ENCODE assay signal across 17 mouse cellular contexts in the genomic region with DNA sequence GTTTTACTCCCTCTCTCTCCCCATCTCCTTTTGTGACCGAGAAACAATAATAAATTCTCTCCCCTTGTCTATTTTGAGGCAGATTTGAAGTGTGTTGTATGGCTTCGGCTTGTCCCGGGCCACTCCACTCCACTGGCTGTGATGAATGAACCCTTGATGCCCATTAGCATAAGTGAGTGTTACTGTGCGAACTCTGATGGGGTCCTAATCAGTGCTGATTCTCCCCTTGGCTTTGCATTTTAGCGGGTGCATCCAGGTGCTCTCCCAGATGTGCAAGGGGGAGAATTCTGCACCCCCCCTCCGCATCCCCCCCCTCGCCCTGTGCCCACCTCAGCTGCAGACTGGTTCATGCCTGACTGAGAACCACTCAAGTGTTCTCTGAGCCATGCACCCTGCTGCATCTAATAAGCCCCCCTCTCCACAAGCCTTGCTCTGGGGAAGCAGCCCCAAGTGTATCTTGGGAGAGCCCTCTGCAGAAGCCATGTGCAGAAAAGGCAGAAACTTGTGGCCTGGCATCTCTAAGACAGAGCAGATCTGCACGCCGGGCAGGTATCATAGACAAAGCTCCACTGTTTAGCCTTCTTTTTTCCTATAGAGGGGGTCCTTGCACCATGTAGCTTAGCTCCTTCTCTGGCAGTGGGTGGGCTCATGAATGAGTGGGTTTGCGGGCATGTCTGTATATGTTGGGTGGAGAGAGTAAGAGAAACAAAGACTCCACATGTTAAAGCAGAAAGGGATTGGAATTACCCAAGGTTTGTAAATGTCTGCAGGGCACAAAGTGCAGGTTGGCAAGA.
DNase-seq lines count a peak whose midpoint lies in the region; ATAC-seq and TF ChIP-seq lines count a peak whose summit lies in the region.
"Had no signal": no experiment of that assay in that cellular context is flagged by ENCODE, and none has a peak within 500 bp of the region (broad histone marks: within the 10 kb centered on the region; RNA-seq: fewer than 3 reads in every experiment).

No protein-coding gene starts in this region.

- no peaks in the 10 kb centered on the region for H3K27me3 ChIP-seq in hindbrain, embryonic 11.5 days (ENCODE audit: control insufficient read depth, insufficient read depth, low read length)
- no peaks in the 10 kb centered on the region for H3K27me3 ChIP-seq in hindbrain, embryonic 14.5 days (ENCODE audit: control insufficient read depth, insufficient read depth, low read length)
- H3K27me3 ChIP-seq in midbrain, embryonic 11.5 days (ENCODE audit: control insufficient read depth, insufficient read depth, low read length) = no peaks in the 10 kb centered on the region
- H3K27me3 ChIP-seq in midbrain, embryonic 15.5 days (replicated peaks) = no peaks in the 10 kb centered on the region
- H3K27me3 ChIP-seq in forebrain, embryonic 15.5 days = no peaks in the 10 kb centered on the region
- no peaks in the 10 kb centered on the region for H3K27me3 ChIP-seq in intestine, postnatal 0 days (replicated peaks; ENCODE audit: control insufficient read depth, insufficient read depth, low read length)

- 53% methylated on average over 10 of the region's 10 CpGs for WGBS in hindbrain, embryonic 11.5 days
- WGBS in hindbrain, embryonic 14.5 days = 35% methylated on average over 10 of the region's 10 CpGs
- 43% methylated on average over 10 of the region's 10 CpGs for WGBS in midbrain, embryonic 11.5 days
- 37% methylated on average over 10 of the region's 10 CpGs for WGBS in midbrain, embryonic 15.5 days
- WGBS in forebrain, embryonic 15.5 days = 36% methylated on average over 10 of the region's 10 CpGs
- 78% methylated on average over 10 of the region's 10 CpGs for WGBS in intestine, postnatal 0 days

- DNase-seq in hindbrain, embryonic 11.5 days (ENCODE audit: low spot score) = no peak
- no peak for DNase-seq in hindbrain, embryonic 14.5 days (ENCODE audit: low spot score)
- no peak for DNase-seq in midbrain, embryonic 11.5 days (ENCODE audit: low spot score, missing footprints)
- DNase-seq in retina, embryonic 14.5 days (ENCODE audit: low spot score) = peak; percentile 35
- no peak for DNase-seq in thymus, postnatal 25 days
- DNase-seq: cerebellum, adult 11 months; cerebellum, postnatal 25 days; gastrocnemius, postnatal 36 days; heart, postnatal 14 days; liver; liver, postnatal 0 days; lung, postnatal 14 days had no signal

- ATAC-seq in hindbrain, embryonic 11.5 days (ENCODE audit: low FRiP score) = peak; percentile 56; the same call in 1 of the 2 replicates
- ATAC-seq in hindbrain, embryonic 14.5 days (ENCODE audit: low FRiP score) = no peak; the same call in 1 of the 2 replicates
- ATAC-seq in midbrain, embryonic 11.5 days (ENCODE audit: low FRiP score) = peak; percentile 58
- ATAC-seq in midbrain, embryonic 15.5 days (replicated peaks) = no peak
- peak; percentile 58; the same call in 1 of the 2 replicates for ATAC-seq in forebrain, embryonic 15.5 days (replicated peaks)
- ATAC-seq in intestine, postnatal 0 days = no peak
- ATAC-seq: liver, postnatal 0 days had no signal

- no peak overlapping the region for H3K4me3 ChIP-seq in hindbrain, embryonic 11.5 days (ENCODE audit: low read depth, low read length)
- H3K4me3 ChIP-seq in hindbrain, embryonic 14.5 days (replicated peaks; ENCODE audit: low read length) = no peak overlapping the region
- H3K4me3 ChIP-seq in midbrain, embryonic 11.5 days (ENCODE audit: low read depth, low read length) = no peak overlapping the region
- H3K4me3 ChIP-seq in midbrain, embryonic 15.5 days = no peak overlapping the region
- H3K4me3 ChIP-seq in forebrain, embryonic 15.5 days = no peak overlapping the region
- H3K4me3 ChIP-seq in intestine, postnatal 0 days (ENCODE audit: low read depth, low read length) = no peak overlapping the region
- H3K4me3 ChIP-seq: erythroblast, embryonic 14.5 days; heart, embryonic 10.5 days had no signal

- H3K4me2 ChIP-seq in hindbrain, embryonic 11.5 days (replicated peaks; ENCODE audit: low read depth, low read length) = no peak overlapping the region; the same call in 1 of the 2 replicates
- no peak overlapping the region for H3K4me2 ChIP-seq in hindbrain, embryonic 14.5 days (replicated peaks)
- H3K4me2 ChIP-seq in midbrain, embryonic 11.5 days = no peak overlapping the region
- H3K4me2 ChIP-seq in midbrain, embryonic 15.5 days = no peak overlapping the region
- H3K4me2 ChIP-seq in forebrain, embryonic 15.5 days (replicated peaks) = no peak overlapping the region
- H3K4me2 ChIP-seq in intestine, postnatal 0 days (replicated peaks; ENCODE audit: low read depth) = no peak overlapping the region

- no peak overlapping the region for H3K9ac ChIP-seq in hindbrain, embryonic 11.5 days (ENCODE audit: low read depth, low read length)
- no peak overlapping the region for H3K9ac ChIP-seq in hindbrain, embryonic 14.5 days
- no peak overlapping the region for H3K9ac ChIP-seq in midbrain, embryonic 11.5 days (ENCODE audit: low read length)
- no peak overlapping the region for H3K9ac ChIP-seq in midbrain, embryonic 15.5 days
- H3K9ac ChIP-seq in forebrain, embryonic 15.5 days (replicated peaks) = no peak overlapping the region
- H3K9ac ChIP-seq in intestine, postnatal 0 days (ENCODE audit: low read depth, low read length) = no peak overlapping the region
- H3K9ac ChIP-seq: liver, postnatal 0 days had no signal

- no peaks in the 10 kb centered on the region for H3K9me3 ChIP-seq in hindbrain, embryonic 11.5 days (ENCODE audit: control insufficient read depth, low read length)
- H3K9me3 ChIP-seq in hindbrain, embryonic 14.5 days (ENCODE audit: control insufficient read depth, low read length) = no peaks in the 10 kb centered on the region
- H3K9me3 ChIP-seq in midbrain, embryonic 11.5 days (ENCODE audit: control insufficient read depth, low read length) = no peaks in the 10 kb centered on the region
- no peaks in the 10 kb centered on the region for H3K9me3 ChIP-seq in midbrain, embryonic 15.5 days
- no peaks in the 10 kb centered on the region for H3K9me3 ChIP-seq in forebrain, embryonic 15.5 days
- no peaks in the 10 kb centered on the region for H3K9me3 ChIP-seq in intestine, postnatal 0 days (ENCODE audit: control insufficient read depth)
- H3K9me3 ChIP-seq: heart, embryonic 10.5 days had no signal

- no peak overlapping the region for H3K27ac ChIP-seq in hindbrain, embryonic 11.5 days (ENCODE audit: low read depth, low read length)
- H3K27ac ChIP-seq in hindbrain, embryonic 14.5 days = no peak overlapping the region
- H3K27ac ChIP-seq in midbrain, embryonic 11.5 days (ENCODE audit: low read depth, low read length) = no peak overlapping the region
- no peak overlapping the region for H3K27ac ChIP-seq in midbrain, embryonic 15.5 days
- no peak overlapping the region for H3K27ac ChIP-seq in forebrain, embryonic 15.5 days (replicated peaks)
- H3K27ac ChIP-seq in intestine, postnatal 0 days (ENCODE audit: low read depth, low read length) = no peak overlapping the region
- H3K27ac ChIP-seq: heart, embryonic 10.5 days had no signal

- no peaks in the 10 kb centered on the region for H3K36me3 ChIP-seq in hindbrain, embryonic 11.5 days (ENCODE audit: control insufficient read depth, insufficient read depth, low read length)
- no peaks in the 10 kb centered on the region for H3K36me3 ChIP-seq in hindbrain, embryonic 14.5 days (replicated peaks; ENCODE audit: control insufficient read depth, insufficient read depth)
- H3K36me3 ChIP-seq in midbrain, embryonic 11.5 days (ENCODE audit: control insufficient read depth, insufficient read depth, low read length) = no peaks in the 10 kb centered on the region
- H3K36me3 ChIP-seq in midbrain, embryonic 15.5 days (replicated peaks) = no peaks in the 10 kb centered on the region
- no peaks in the 10 kb centered on the region for H3K36me3 ChIP-seq in forebrain, embryonic 15.5 days
- H3K36me3 ChIP-seq in intestine, postnatal 0 days (ENCODE audit: control insufficient read depth, insufficient read depth) = no peaks in the 10 kb centered on the region
- H3K36me3 ChIP-seq: heart, embryonic 10.5 days had no signal

- 0 out of 2 replicates have a peak, but pooled peaks cover 2% of the 10 kb centered on the region for H3K4me1 ChIP-seq in hindbrain, embryonic 11.5 days (replicated peaks; ENCODE audit: control insufficient read depth, insufficient read depth, low read length)
- H3K4me1 ChIP-seq in hindbrain, embryonic 14.5 days (replicated peaks; ENCODE audit: control insufficient read depth, insufficient read depth, low read length) = no peaks in the 10 kb centered on the region
- peaks cover 5% of the 10 kb centered on the region for H3K4me1 ChIP-seq in midbrain, embryonic 11.5 days (ENCODE audit: control insufficient read depth, insufficient read depth, low read length)
- H3K4me1 ChIP-seq in midbrain, embryonic 15.5 days = no peaks in the 10 kb centered on the region
- H3K4me1 ChIP-seq in forebrain, embryonic 15.5 days = peaks cover 5% of the 10 kb centered on the region; the same call in 1 of the 2 replicates
- no peaks in the 10 kb centered on the region for H3K4me1 ChIP-seq in intestine, postnatal 0 days (replicated peaks; ENCODE audit: control insufficient read depth, insufficient read depth, low read length)
- H3K4me1 ChIP-seq: heart, embryonic 10.5 days had no signal

- TF ChIP-seq CTCF in intestine, postnatal 0 days (IDR thresholded peaks at IDR 0.05; ENCODE audit: low read depth) = no peak

Comparison
In these comparisons a context has a peak if more than half of its experiments do, and no peak if none do; other contexts are left out.
1. ATAC-seq: peak in hindbrain, embryonic 11.5 days (single experiment), midbrain, embryonic 11.5 days (single experiment) and forebrain, embryonic 15.5 days (single experiment); none in hindbrain, embryonic 14.5 days (single experiment), midbrain, embryonic 15.5 days (single experiment) and intestine, postnatal 0 days (single experiment).